Mouse (Mus musculus) CH12.LX (cell line): ENCODE results near the gene Cntnap1.

Experiments used
- CTCF ChIP-seq, 2 experiments: IDR thresholded peaks in 1 of 2; conservative IDR thresholded peaks in 1 of 2; 2 replicates each; pipeline ENCODE4 v1.5.1; 2011 to 2012; ENCODE audit warnings: low read depth in 2 of 2, low read length in 2 of 2, improper control_type of control experiment in 1 of 2, inconsistent platforms in 1 of 2, mild to moderate bottlenecking in 1 of 2, moderate library complexity in 1 of 2
- E2F4 ChIP-seq: IDR thresholded peaks from 2 replicates; pipeline ENCODE4 v1.6.1; 2011; ENCODE audit warnings: low read depth, low read length, improper control_type of control experiment; ENCODE audit not compliant: insufficient replicate concordance
- ELF1 ChIP-seq: IDR thresholded peaks from 2 replicates; pipeline ENCODE4 v1.6.1; 2014; ENCODE audit warnings: low read depth, mild to moderate bottlenecking, inconsistent platforms, low read length, improper control_type of control experiment
- POLR2A ChIP-seq: IDR thresholded peaks from 2 replicates; pipeline ENCODE4 v1.6.1; 2011; ENCODE audit warnings: low read depth, mild to moderate bottlenecking, improper control_type of control experiment, low read length
- TCF12 ChIP-seq: IDR thresholded peaks from 2 replicates; pipeline ENCODE4 v1.6.1; 2014; ENCODE audit warnings: low read depth, mild to moderate bottlenecking, inconsistent platforms, low read length, improper control_type of control experiment
- ZC3H11A ChIP-seq: IDR thresholded peaks from 2 replicates; pipeline ENCODE4 v1.6.1; 2012; ENCODE audit warnings: low read depth, mild to moderate bottlenecking, inconsistent platforms, low read length, improper control_type of control experiment

DNA sequence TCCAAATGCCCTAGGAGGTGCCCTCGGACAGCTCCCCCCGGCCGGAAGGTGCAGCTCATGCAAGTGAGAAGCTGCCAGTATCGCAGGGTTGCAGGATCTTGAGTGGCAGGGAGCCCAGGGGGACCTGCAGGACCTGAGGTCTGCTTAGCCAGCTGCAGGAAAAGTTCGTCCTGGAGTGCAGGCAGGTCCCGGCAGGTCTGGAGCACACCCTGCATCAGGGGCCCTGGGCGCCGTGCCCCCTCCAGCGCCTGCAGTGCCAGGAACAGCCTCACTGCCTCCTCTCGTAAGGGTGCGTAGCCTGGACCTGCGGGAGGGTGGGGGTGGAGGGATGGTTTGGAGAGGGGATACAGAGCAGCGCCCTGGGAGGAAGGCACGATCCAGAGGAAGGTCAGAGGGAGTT lies 4.0 kb upstream of the Cntnap1 start:
- no peak for TF ChIP-seq CTCF (conservative IDR thresholded peaks at IDR 0.05 in 1 of 2, IDR thresholded peaks at IDR 0.05 in 1 of 2; ENCODE audit: low read depth in 2 of 2, low read length in 2 of 2)
- no peak for TF ChIP-seq ELF1
- no peak for TF ChIP-seq E2F4
- no peak for TF ChIP-seq TCF12
- no peak for TF ChIP-seq POLR2A
- TF ChIP-seq ZC3H11A = no peak
